Mouse (Mus musculus): Measurements from ENCODE around the gene Rabepk. TPM values are rescaled to one million over a fixed set of nuclear protein-coding genes. Genes with fewer than 3 reads are reported as not detected.

The Rabepk gene
- total and polyA plus RNA-seq, 3 experiments: 47.1 to 85.3 TPM; not detected in 1

DNA sequence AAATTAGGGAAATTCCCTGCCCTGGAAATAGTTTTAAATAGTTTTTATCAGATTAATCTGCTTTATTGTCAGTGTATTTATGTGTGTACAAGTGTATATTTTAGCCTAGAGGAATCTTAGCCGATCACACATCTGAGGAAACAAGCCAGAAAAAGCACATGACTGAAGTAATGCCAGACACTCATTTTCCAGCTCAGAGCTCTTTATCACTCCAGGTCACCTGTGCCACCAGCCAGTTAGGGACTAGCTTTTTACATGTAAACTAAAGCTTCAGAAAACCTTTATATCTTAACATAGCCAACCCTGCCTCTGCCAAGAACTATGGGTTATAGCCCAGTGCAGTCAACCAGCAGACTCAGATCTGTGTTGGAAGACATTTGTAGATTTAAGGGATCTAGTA lies 5.1 kb upstream of the Rabepk start:
- no peak overlapping the region for H3K27ac ChIP-seq (ENCODE audit: control insufficient read depth, low read depth, low read length)
- H3K79me2 ChIP-seq (ENCODE audit: control insufficient read depth, insufficient read depth, low read length, poor library complexity): peaks cover 51% of the 10 kb centered on the region
- H3K27me3 ChIP-seq (ENCODE audit: control insufficient read depth in 1 of 2, insufficient read depth in 2 of 2, low read length in 2 of 2): no peaks in the 10 kb centered on the region
- H3K4me1 ChIP-seq (ENCODE audit: control insufficient read depth in 1 of 2, insufficient read depth in 2 of 2, low read length in 2 of 2): peaks cover 26 to 36% of the 10 kb centered on the region in 2 experiments
- H3K9ac ChIP-seq (ENCODE audit: control insufficient read depth, low read depth, low read length, poor library complexity, severe bottlenecking): no peak overlapping the region
- peaks cover 5 to 67% of the 10 kb centered on the region in 2 experiments for H3K36me3 ChIP-seq (ENCODE audit: control insufficient read depth in 1 of 2, insufficient read depth in 2 of 2, low read length in 2 of 2)
- H3K9me3 ChIP-seq (replicated peaks; ENCODE audit: insufficient read depth, low read length): no peaks in the 10 kb centered on the region
- DNase-seq (ENCODE audit: low read depth, low spot score): peak; percentile 75
- peak overlapping the region in 1 of 2 experiments; percentile 19; a peak in 1 of 4 replicates for H3K4me3 ChIP-seq (ENCODE audit: control insufficient read depth in 1 of 2, insufficient read depth in 1 of 2, low read depth in 2 of 2, low read length in 2 of 2)
- TF ChIP-seq POLR2A (IDR thresholded peaks at IDR 0.05; ENCODE audit: control insufficient read depth in 1 of 2, insufficient read depth in 1 of 2, low read depth in 1 of 2, low read length in 2 of 2, poor library complexity in 1 of 2): no peak
- TF ChIP-seq USF2 (IDR thresholded peaks at IDR 0.05; ENCODE audit: borderline replicate concordance in 1 of 2, insufficient read depth in 1 of 2, low read depth in 1 of 2, low read length in 2 of 2): 0 out of 4 replicates have a peak, but pooled peaks of 1 of the 2 experiments have one; percentile 43
- TF ChIP-seq JUND (IDR thresholded peaks at IDR 0.05; ENCODE audit: low read depth, low read length): no peak
- TF ChIP-seq RCOR1 (IDR thresholded peaks at IDR 0.05; ENCODE audit: low read depth, low read length): 0 out of 2 replicates have a peak, but pooled peaks have one; percentile 19
- TF ChIP-seq SIN3A (IDR thresholded peaks at IDR 0.05; ENCODE audit: low read length): peak; percentile 80
- TF ChIP-seq USF1 (IDR thresholded peaks at IDR 0.05; ENCODE audit: low read depth, low read length): peak; percentile 85
- TF ChIP-seq MAZ (IDR thresholded peaks at IDR 0.05; ENCODE audit: low read depth, low read length): no peak
- peak; percentile 63 to 76; a peak in 3 of 4 replicates for TF ChIP-seq EP300 (IDR thresholded peaks at IDR 0.05; ENCODE audit: low read depth in 1 of 2, low read length in 2 of 2)
- no peak for TF ChIP-seq ZNF384 (IDR thresholded peaks at IDR 0.05; ENCODE audit: low read depth, low read length)
- TF ChIP-seq TBP (IDR thresholded peaks at IDR 0.05; ENCODE audit: low read depth, low read length): no peak
- TF ChIP-seq MEF2A (IDR thresholded peaks at IDR 0.05; ENCODE audit: extremely low read depth, insufficient replicate concordance, low read depth, low read length, poor library complexity, severe bottlenecking): peak; percentile 63; the same call in 1 of the 2 replicates
- peak; percentile 48; the same call in 1 of the 2 replicates for TF ChIP-seq MYC (IDR thresholded peaks at IDR 0.05; ENCODE audit: low read depth, low read length)
- no peak for TF ChIP-seq NRF1 (IDR thresholded peaks at IDR 0.05; ENCODE audit: insufficient read depth, low read depth, low read length, poor library complexity, severe bottlenecking)
- TF ChIP-seq E2F4 (IDR thresholded peaks at IDR 0.05; ENCODE audit: borderline replicate concordance, low read depth, low read length): no peak
- TF ChIP-seq BHLHE40 (IDR thresholded peaks at IDR 0.05; ENCODE audit: borderline replicate concordance, low read depth, low read length): peak; percentile 80
- peak; percentile 65 for TF ChIP-seq GATA1 (IDR thresholded peaks at IDR 0.05; ENCODE audit: low read depth, low read length)
- TF ChIP-seq MAX (IDR thresholded peaks at IDR 0.05; ENCODE audit: low read length): peak; percentile 76
- TF ChIP-seq MYB (IDR thresholded peaks at IDR 0.05; ENCODE audit: low read depth, low read length): no peak
- TF ChIP-seq ZKSCAN1 (IDR thresholded peaks at IDR 0.05; ENCODE audit: low read depth, low read length): no peak
- TF ChIP-seq CTCF (IDR thresholded peaks at IDR 0.05 in 2 of 3, conservative IDR thresholded peaks at IDR 0.05 in 1 of 3; ENCODE audit: control insufficient read depth in 1 of 3, insufficient read depth in 1 of 3, low read depth in 2 of 3, low read length in 3 of 3, poor library complexity in 1 of 3, severe bottlenecking in 1 of 3): no peak
- TF ChIP-seq MXI1 (IDR thresholded peaks at IDR 0.05; ENCODE audit: low read depth, low read length): peak; percentile 94
- TF ChIP-seq GABPA (IDR thresholded peaks at IDR 0.05; ENCODE audit: low read depth, low read length): no peak
- no peak for TF ChIP-seq CHD1 (IDR thresholded peaks at IDR 0.05; ENCODE audit: low read depth, low read length)
- no peak for TF ChIP-seq POLR2AphosphoS5 (IDR thresholded peaks at IDR 0.05; ENCODE audit: borderline replicate concordance, low read depth, low read length)
- TF ChIP-seq RAD21 (IDR thresholded peaks at IDR 0.05; ENCODE audit: low read depth, low read length): no peak
- TF ChIP-seq NELFE (IDR thresholded peaks at IDR 0.05; ENCODE audit: low read depth, low read length): no peak
- no peak for TF ChIP-seq SMC3 (IDR thresholded peaks at IDR 0.05; ENCODE audit: low read depth, low read length)
- TF ChIP-seq CHD2 (IDR thresholded peaks at IDR 0.05; ENCODE audit: low read length): no peak
- TF ChIP-seq POLR2AphosphoS2 (IDR thresholded peaks at IDR 0.05; ENCODE audit: low read length): no peak; the same call in 1 of the 2 replicates
- TF ChIP-seq UBTF (IDR thresholded peaks at IDR 0.05; ENCODE audit: borderline replicate concordance, insufficient read depth, low read depth, low read length): no peak
- TF ChIP-seq MAFK (IDR thresholded peaks at IDR 0.05; ENCODE audit: borderline replicate concordance, low read depth, low read length): no peak; the same call in 1 of the 2 replicates
- no peak for TF ChIP-seq ELF1 (IDR thresholded peaks at IDR 0.05; ENCODE audit: low read depth, low read length)
- no peak; the same call in 1 of the 2 replicates for TF ChIP-seq ZMIZ1 (IDR thresholded peaks at IDR 0.05; ENCODE audit: low read depth, low read length)
- TF ChIP-seq TCF12 (IDR thresholded peaks at IDR 0.05; ENCODE audit: low read depth, low read length): peak; percentile 87
- no peak for TF ChIP-seq ZC3H11A (IDR thresholded peaks at IDR 0.05; ENCODE audit: low read depth, low read length)
- no peak for TF ChIP-seq HCFC1 (IDR thresholded peaks at IDR 0.05; ENCODE audit: low read depth, low read length)
- peak; percentile 88 for TF ChIP-seq ETS1 (IDR thresholded peaks at IDR 0.05; ENCODE audit: low read depth, low read length)
